Mouse (Mus musculus): ENCODE data around the gene Gabbr1.

The Gabbr1 gene

GRCm38 (mm10) chr17:37075766-37076165, 30.0 kb downstream of the Gabbr1 start:
- no peak for DNase-seq (ENCODE audit: low read depth, low spot score)

- no peak for DNase-seq (ENCODE audit: low read depth, low spot score)
Observed at GRCm38 (mm10) chr17:37078193-37078592, 32.4 kb downstream of the Gabbr1 start.

GRCm38 (mm10) chr17:37078990-37079389, 33.2 kb downstream of the Gabbr1 start:
- DNase-seq (ENCODE audit: low read depth, low spot score): no peak

DNA sequence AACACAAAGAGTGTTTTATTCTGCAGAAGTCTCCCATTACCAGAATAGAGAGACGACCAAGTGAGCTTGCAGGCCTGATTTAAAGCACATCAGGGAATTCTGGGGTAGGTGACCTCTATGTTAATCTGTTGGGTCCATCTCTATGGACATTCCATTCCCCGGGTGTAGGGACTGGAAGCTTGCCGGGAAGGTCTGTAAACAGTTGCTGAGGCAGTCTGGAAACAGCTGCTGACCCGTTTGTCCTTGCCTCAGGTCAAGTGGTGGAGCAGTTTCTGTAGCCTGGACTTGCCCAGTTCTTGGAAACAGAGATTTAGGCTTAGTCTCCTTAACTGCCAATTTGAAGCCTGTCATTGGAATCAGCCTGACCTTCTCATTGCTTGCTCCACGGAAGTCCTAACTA, 34.4 kb downstream of the Gabbr1 start:
- DNase-seq (ENCODE audit: low read depth, low spot score): no peak

GRCm38 (mm10) chr17:37081659-37082058, 35.9 kb downstream of the Gabbr1 start:
- DNase-seq (ENCODE audit: low read depth, low spot score): no peak

- peak; percentile 65 for DNase-seq (ENCODE audit: low read depth, low spot score)
Observed at GRCm38 (mm10) chr17:37083327-37083726, 37.6 kb downstream of the Gabbr1 start.

- no peak for DNase-seq (ENCODE audit: low read depth, low spot score)
Observed at GRCm38 (mm10) chr17:37084632-37085031, 38.9 kb downstream of the Gabbr1 start.

GRCm38 (mm10) chr17:37085545-37085944, 39.8 kb downstream of the Gabbr1 start:
- DNase-seq (ENCODE audit: low read depth, low spot score): no peak

GRCm38 (mm10) chr17:37088399-37088798, 42.6 kb downstream of the Gabbr1 start, which contains the start of gene Olfr90:
Olfr90 (minus strand) TSS chr17:37088499.
- DNase-seq (ENCODE audit: low read depth, low spot score): no peak

- DNase-seq (ENCODE audit: low read depth, low spot score): no peak
Observed at GRCm38 (mm10) chr17:37092198-37092597, 46.4 kb downstream of the Gabbr1 start.

DNA sequence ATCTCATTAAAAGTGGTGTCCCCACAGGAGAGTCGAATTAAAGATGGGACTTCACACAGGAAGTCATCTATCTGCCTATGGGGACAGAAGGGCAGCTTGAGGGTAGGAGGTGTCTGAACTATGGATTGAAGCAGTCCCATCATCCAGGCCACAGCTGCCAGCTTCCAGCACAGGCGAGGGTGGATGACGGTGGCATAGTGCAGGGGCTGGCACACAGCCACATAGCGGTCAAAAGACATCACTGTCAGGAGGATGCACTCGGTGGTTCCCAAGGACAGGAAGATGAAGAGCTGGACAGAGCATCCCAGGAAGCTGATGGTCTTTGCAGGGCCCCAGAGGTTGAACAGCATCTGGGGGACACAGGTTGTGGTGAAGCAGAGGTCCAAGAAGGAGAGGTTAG, 47.5 kb downstream of the Gabbr1 start:
- DNase-seq (ENCODE audit: low read depth, low spot score): no peak

DNA sequence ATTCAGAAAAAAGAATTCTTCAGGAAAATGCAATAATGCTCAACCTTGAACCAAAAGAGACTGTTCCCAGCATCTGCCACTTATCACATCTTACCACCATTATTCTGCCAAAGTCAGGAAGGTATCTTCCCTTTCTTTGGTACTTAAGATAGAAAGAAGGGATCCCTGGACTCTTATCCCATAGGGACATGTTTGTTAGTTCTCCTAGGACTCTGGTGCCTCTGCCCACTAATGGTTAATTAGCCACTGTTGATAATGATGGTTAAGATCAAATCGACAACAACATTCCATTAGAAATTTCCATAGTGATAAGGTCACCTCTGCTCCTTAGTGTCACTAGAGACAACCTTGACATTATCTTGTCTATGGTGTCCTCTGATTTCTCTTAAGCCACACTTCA, 52.4 kb downstream of the Gabbr1 start, which contains the start of gene Olfr91:
TSS of gene Olfr91 (minus strand) at position 101 of the 400 bp plus-strand sequence.
- no peak for DNase-seq (ENCODE audit: low read depth, low spot score)

- DNase-seq (ENCODE audit: low read depth, low spot score): no peak
Observed at GRCm38 (mm10) chr17:37119988-37120387, 74.2 kb downstream of the Gabbr1 start, which contains the start of gene Olfr92. Olfr92 (minus strand) TSS chr17:37120088.

All from forelimb bud, embryonic 11.5 days (tissue).